Mouse (Mus musculus) adrenal gland, postnatal 14 days (tissue): ENCODE results near the gene Stk25. TPM values are rescaled to one million over a fixed set of nuclear protein-coding genes. Genes with fewer than 3 reads are reported as not detected.
A peak's percentile ranks its signal among the peaks of the same experiment; 100 is the strongest.
"Not testable (repeated sequence)": the region's sequence is repeated elsewhere in the genome, so short reads cannot be mapped to it uniquely, and the experiment has no call there.

Source experiments
- DNase-seq: peaks from one replicate; pipeline ENCODE4 v3.0.0; 2021; ENCODE audit warnings: mixed read lengths
- long read RNA-seq, 2 experiments: library from polyadenylated mRNA; stranded (forward); transcript quantifications; one replicate each; pipeline ENCODE4 v2.0.0; 2021
- total RNA-seq: library from RNA; stranded (reverse); gene quantifications from 2 replicates; pipeline ENCODE4 v1.2.3, GENCODE M21; 2021

Stk25 gene
- total RNA-seq = 101 and 103 TPM in 2 replicates
- long read RNA-seq, experiment 1, full-length matches to known transcripts = 146 of 172 reads
- long read RNA-seq, experiment 1, partial matches to known transcripts = 8 of 172 reads
- long read RNA-seq, experiment 1, other reads (novel, unspliced or antisense) = 18 of 172 reads
- long read RNA-seq, experiment 2, full-length matches to known transcripts = 84 of 105 reads
- long read RNA-seq, experiment 2, partial matches to known transcripts = 6 of 105 reads
- long read RNA-seq, experiment 2, other reads (novel, unspliced or antisense) = 15 of 105 reads

GRCm38 (mm10) chr1:93658559-93658958 lies at the start of gene Stk25:
Gene Stk25 (minus strand): TSS chr1:93658659.
- DNase-seq = not testable (repeated sequence)

GRCm38 (mm10) chr1:93705389-93705788 lies 46.9 kb upstream of the Stk25 start:
- DNase-seq = no peak

- DNase-seq = no peak
Observed at GRCm38 (mm10) chr1:93704341-93704740, 45.9 kb upstream of the Stk25 start.

GRCm38 (mm10) chr1:93703472-93704048 lies 45.1 kb upstream of the Stk25 start:
- DNase-seq = no peak

- DNase-seq = no peak
Observed at GRCm38 (mm10) chr1:93702106-93702505, 43.6 kb upstream of the Stk25 start.

- no peak for DNase-seq
Observed at GRCm38 (mm10) chr1:93699159-93699558, 40.7 kb upstream of the Stk25 start.

GRCm38 (mm10) chr1:93697317-93697716 lies 38.9 kb upstream of the Stk25 start:
- no peak for DNase-seq

GRCm38 (mm10) chr1:93694966-93695365 lies 36.5 kb upstream of the Stk25 start:
- DNase-seq = peak; percentile 80

- no peak for DNase-seq
Observed at GRCm38 (mm10) chr1:93693943-93694342, 35.5 kb upstream of the Stk25 start.

GRCm38 (mm10) chr1:93693502-93693901 lies 35.0 kb upstream of the Stk25 start:
- DNase-seq = no peak

GRCm38 (mm10) chr1:93692773-93693172 lies 34.3 kb upstream of the Stk25 start:
- no peak for DNase-seq

GRCm38 (mm10) chr1:93691786-93692357 lies 33.4 kb upstream of the Stk25 start:
- peak; percentile 14 for DNase-seq

- DNase-seq = no peak
Observed at GRCm38 (mm10) chr1:93691106-93691505, 32.6 kb upstream of the Stk25 start.

GRCm38 (mm10) chr1:93689901-93690496 lies 31.5 kb upstream of the Stk25 start:
- no peak for DNase-seq

- DNase-seq = peak; percentile 42
Observed at GRCm38 (mm10) chr1:93688154-93688553, 29.7 kb upstream of the Stk25 start.

- no peak for DNase-seq
Observed at GRCm38 (mm10) chr1:93686961-93687320, 28.5 kb upstream of the Stk25 start.

- peak; percentile 83 for DNase-seq
Observed at GRCm38 (mm10) chr1:93686245-93686960, 27.9 kb upstream of the Stk25 start.

GRCm38 (mm10) chr1:93685401-93686244 lies 27.2 kb upstream of the Stk25 start, which contains the start of gene Bok:
Gene Bok (plus strand): TSS chr1:93685660.
- peak; percentile 91 for DNase-seq

- peak; percentile 43 for DNase-seq
Observed at GRCm38 (mm10) chr1:93679889-93680568, 21.6 kb upstream of the Stk25 start.

- DNase-seq = peak; percentile 75
Observed at GRCm38 (mm10) chr1:93678386-93678785, 19.9 kb upstream of the Stk25 start.

- DNase-seq = no peak
Observed at GRCm38 (mm10) chr1:93672682-93673081, 14.2 kb upstream of the Stk25 start.
